Mouse (Mus musculus) fibroblast of lung, adult 2 months (primary cell): ENCODE results near the gene Nhs.
A peak's percentile ranks its signal among the peaks of the same experiment; 100 is the strongest.

ENCODE experiments used
- DNase-seq: peaks from one replicate; pipeline ENCODE4 v3.0.0-alpha.2; 2011; ENCODE audit warnings: low read depth

The Nhs gene

GRCm38 (mm10) chrX:161943098-161943680, 216.3 kb downstream of the Nhs start:
- DNase-seq, result no peak

- no peak for DNase-seq
Observed at GRCm38 (mm10) chrX:161940696-161941095, 218.8 kb downstream of the Nhs start.

GRCm38 (mm10) chrX:161926683-161927053, 232.9 kb downstream of the Nhs start:
- no peak for DNase-seq

GRCm38 (mm10) chrX:161925973-161926682, 233.4 kb downstream of the Nhs start:
- no peak for DNase-seq

- no peak for DNase-seq
Observed at GRCm38 (mm10) chrX:161922655-161923054, 236.9 kb downstream of the Nhs start.

- DNase-seq, result peak; percentile 77
Observed at GRCm38 (mm10) chrX:161921581-161921980, 237.9 kb downstream of the Nhs start.

- no peak for DNase-seq
Observed at GRCm38 (mm10) chrX:161909963-161910362, 249.6 kb downstream of the Nhs start.

GRCm38 (mm10) chrX:161908652-161909403, 250.7 kb downstream of the Nhs start:
- no peak for DNase-seq

GRCm38 (mm10) chrX:161907595-161908592, 251.6 kb downstream of the Nhs start:
- DNase-seq, result no peak

- no peak for DNase-seq
Observed at GRCm38 (mm10) chrX:161894442-161894841, 265.1 kb downstream of the Nhs start.

- no peak for DNase-seq
Observed at GRCm38 (mm10) chrX:161883661-161884060, 275.9 kb downstream of the Nhs start.

- no peak for DNase-seq
Observed at GRCm38 (mm10) chrX:161877123-161877522, 282.4 kb downstream of the Nhs start.

- no peak for DNase-seq
Observed at GRCm38 (mm10) chrX:161873511-161873910, 286.0 kb downstream of the Nhs start.

- no peak for DNase-seq
Observed at GRCm38 (mm10) chrX:161871306-161871705, 288.2 kb downstream of the Nhs start.

- DNase-seq, result no peak
Observed at GRCm38 (mm10) chrX:161855630-161856029, 303.9 kb downstream of the Nhs start.

GRCm38 (mm10) chrX:161853626-161854312, 305.8 kb downstream of the Nhs start:
- no peak for DNase-seq

GRCm38 (mm10) chrX:161826186-161826585, 333.3 kb downstream of the Nhs start:
- peak; percentile 8 for DNase-seq

GRCm38 (mm10) chrX:161790182-161790581, 369.3 kb downstream of the Nhs start:
- DNase-seq, result no peak
